Mouse (Mus musculus): ENCODE measurements around the gene Chn1.

Chn1 gene

DNA sequence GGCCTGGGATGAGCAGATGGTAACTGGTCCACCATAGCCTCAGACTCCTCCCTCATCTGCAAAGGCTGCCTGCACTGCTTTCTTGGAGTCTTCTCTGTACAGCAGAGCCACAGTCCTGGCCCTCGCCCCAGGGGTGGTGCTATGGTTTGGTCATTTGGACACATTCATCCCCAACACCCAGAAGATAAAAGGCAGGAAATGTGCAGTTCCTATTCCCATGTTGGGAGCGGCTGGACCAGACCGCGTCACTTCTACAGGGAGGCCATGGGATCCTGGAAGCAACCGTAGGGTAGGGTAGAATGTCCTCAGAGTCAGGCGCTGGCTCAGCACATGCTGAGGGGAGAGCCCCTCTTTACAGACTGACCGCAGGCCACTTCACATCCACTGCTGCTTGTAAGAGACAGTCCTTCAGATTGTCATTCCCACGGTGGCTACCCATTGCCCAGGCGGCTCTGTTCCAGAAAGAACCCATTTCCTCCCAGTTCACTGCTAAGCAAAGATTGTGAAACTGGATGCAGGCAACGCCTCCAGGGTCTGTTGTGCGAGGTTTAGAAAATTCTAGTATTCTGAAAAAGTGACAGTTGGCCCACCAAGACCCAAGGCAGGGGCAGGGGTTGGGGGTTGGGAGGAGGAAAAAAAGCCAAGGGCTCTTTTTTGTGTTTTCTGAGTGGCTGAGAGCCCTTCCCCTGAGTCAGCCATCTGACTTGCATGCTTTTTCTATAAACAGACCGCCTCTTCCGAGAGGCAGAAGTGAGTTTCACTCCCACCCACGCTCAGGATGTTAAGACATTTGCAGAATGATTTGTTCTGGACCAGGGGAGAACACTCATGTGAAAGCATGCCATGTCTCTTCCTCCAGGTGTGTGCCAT, 182.7 kb downstream of the Chn1 start:
- no peak for DNase-seq (ENCODE audit: low spot score)

- no peak for DNase-seq (ENCODE audit: low spot score)
These were observed 183.9 kb downstream of the Chn1 start for GRCm38 (mm10) chr2:73591246-73591645.

GRCm38 (mm10) chr2:73590106-73590505, 185.0 kb downstream of the Chn1 start:
- peak; percentile 85 for DNase-seq (ENCODE audit: low spot score)

DNA sequence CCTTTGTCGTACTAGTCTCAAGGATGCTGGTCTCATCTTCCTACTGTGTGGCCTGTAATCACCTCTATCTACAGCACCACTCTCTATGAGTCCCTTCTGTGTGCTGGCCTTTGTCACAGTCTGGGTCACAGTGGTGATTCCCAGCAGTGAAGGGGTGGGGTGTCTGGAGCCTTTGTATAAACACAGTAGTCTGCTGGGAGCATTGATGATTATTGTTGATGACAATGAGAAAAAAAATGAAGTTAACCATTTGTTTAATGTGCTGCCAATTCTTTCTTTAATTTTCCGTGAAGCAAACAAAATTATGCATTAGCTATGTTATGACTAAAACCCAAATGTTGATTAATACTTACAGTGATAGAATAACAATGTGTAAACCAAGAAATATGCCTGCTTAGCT, 186.2 kb downstream of the Chn1 start:
- DNase-seq (ENCODE audit: low spot score), result no peak

DNA sequence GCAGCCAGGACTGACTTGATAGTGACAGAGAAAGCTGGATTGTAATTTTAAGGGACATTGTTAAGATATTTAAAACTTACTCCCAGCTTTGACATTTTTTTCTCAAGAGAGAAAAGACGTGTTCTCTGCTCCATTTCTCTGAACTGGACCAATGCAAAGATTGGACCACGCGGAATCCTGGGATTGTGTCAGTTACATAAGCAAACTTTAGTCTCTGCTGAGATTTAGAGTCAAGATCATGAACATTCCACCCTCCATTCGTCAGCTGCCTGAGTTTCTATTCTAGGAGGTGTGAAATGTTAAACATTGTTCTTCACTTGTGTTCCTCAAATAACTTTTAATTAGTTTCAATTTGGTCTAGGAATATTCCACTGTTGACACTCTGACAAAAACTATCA, 188.0 kb downstream of the Chn1 start:
- DNase-seq (ENCODE audit: low spot score), result no peak

- no peak for DNase-seq (ENCODE audit: low spot score)
These were observed 188.6 kb downstream of the Chn1 start for GRCm38 (mm10) chr2:73586392-73587108.

- DNase-seq (ENCODE audit: low spot score), result peak; percentile 40
These were observed 189.8 kb downstream of the Chn1 start for GRCm38 (mm10) chr2:73585347-73585831.

DNA sequence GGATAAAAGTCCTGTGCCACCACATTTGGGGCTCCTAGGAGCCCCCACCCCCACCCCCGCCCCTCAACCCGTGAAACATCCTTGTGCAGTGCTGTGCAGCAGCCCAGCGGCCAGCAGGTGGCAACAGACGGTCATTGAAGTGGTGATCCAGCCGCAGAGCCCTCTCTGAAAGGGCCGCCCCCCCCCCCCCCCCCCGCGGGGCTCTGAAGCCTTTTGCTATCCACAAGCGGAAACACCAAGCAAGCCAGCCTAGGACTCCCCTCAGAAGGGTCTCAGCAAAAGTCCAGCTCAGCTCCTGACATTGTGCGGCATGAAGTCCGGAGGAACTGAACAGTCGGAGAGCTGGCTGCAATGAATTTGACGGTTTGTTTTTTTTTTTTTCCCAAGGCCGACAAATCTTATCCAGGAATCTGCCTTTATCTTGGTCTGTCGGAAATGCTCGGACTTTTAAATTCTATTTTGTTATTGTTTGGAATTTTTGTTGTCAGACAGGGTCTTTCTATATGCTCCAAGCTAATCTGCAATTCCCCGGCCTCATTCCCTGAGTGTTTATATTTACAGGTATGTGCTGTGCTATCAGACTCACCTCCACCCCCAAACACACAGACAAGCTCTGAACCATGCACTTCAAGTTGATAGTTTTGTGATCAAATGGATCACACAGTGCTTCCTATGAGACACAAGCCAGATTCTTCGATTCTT, 190.3 kb downstream of the Chn1 start:
- DNase-seq (ENCODE audit: low spot score), result peak; percentile 89

DNA sequence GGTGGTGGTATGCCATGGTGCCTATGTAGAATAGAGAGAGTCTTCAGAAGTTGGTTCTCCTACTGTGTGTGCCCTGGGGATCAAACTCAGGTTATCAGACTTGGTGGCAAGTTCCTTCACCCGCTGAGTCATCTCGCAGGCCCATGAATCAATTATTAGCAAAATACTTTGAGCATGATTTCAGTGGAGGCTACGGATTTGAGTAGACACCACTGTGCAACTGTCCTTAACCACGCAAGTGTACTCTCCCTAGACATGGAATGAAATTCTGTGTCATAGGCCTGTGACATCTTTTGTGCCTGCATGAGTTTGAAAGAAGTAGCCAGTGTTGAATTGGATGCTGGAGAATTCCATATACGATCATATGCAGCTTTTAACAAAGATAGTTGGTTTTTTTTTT, 194.4 kb downstream of the Chn1 start:
- no peak for DNase-seq (ENCODE audit: low spot score)

- DNase-seq (ENCODE audit: low spot score), result no peak
These were observed 195.0 kb downstream of the Chn1 start, which contains the start of gene Chrna1 for GRCm38 (mm10) chr2:73580166-73580565. Chrna1 (minus strand) TSS chr2:73580338.

DNA sequence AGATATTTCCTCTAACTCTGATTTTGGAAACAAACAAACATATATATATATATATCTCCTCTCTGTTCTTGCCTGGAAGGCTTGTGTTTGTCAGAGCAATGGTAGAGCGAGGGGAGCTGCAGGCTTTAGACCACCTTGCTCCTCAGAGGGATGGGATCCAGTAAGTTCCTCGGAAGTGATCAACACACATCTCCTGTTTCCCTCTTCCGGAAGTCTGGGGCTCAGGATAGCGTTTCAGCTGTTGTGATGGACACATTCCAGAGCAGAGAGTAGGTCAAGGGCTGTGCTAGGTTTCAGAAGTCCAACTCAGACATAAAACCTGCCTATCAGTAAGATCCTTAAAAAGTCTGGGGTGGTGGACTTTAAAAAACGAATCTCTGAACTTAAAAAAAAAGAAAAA, 196.0 kb downstream of the Chn1 start:
- DNase-seq (ENCODE audit: low spot score), result no peak

DNA sequence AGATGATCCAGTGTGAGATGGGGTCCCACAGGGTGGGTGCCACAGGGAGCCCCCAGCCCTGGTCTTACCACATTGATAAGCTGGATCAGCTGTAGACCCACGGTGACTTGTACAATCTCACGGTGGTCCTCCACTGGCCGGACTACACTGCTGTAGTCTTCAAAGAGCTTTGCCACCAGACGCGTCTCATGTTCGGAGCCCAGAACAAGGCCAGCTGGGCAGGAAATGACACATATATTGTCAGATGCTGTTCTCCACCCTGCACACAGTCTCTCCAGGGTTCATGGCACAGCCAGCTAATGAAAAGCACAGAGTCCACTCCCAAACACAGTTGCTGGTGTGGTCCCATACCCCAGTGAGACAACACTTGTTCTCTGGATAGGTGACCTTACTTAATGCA, 200.7 kb downstream of the Chn1 start:
- DNase-seq (ENCODE audit: low spot score), result no peak

GRCm38 (mm10) chr2:73573556-73573955, 201.6 kb downstream of the Chn1 start:
- DNase-seq (ENCODE audit: low spot score), result no peak

DNA sequence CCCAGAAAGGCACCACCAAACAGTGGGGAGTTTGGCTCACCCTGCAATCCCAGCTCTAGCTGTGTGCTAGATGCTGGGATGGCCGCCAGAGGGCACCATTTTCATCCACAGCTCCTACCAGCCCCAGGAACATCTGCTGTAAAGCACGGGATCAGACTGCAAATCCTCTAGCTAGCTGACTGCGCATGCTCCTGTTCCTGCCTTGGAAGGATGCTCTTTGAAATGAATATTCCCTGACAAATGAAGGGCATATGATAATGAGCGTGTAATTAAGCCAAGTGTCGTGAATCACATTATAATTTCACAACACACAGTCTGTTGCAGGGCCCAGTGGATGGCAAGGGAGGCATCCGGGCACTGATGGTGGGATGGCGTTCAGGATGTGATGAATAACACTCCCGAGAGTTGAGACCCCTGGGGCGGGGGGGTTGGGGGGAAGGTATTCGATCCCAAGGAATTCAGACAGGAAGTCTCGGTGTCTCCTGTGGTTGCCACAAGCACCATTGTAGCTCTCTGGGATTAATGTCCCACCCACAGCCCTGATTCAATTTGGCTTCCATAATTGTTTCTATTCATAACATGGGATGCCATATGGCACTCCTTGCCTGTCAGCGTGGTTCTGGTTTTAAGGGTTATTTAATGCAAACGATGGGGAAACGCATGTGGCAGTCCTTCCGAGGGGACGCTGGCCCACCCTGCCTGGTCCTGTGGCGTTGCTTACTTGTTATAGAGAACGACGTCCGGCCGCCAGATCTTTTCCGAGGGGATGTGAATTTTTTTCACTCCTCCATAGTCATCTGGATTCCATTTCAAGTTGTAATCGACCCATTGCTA, 202.4 kb downstream of the Chn1 start:
- DNase-seq (ENCODE audit: low spot score), result peak; percentile 91

DNA sequence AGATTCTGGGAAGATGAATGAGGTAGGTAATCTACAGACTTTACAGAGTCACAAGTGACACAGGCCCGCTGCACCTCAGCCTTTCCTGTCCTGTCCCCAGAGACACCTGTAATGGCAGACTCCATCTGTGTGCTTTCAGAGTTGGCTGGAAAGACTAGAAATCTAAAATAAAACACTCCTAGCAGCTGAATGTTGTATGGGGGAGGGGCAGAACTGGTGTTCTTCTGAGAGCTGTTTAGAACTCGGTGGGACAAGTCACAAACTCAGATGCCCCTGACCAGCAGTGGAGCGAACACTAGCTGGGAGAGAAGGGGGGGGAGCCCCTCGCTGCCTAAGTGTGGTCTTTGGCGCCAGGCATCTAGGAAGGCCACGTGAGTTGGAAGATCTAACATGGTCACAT, 203.2 kb downstream of the Chn1 start:
- DNase-seq (ENCODE audit: low spot score), result no peak

GRCm38 (mm10) chr2:73571304-73571703, 203.8 kb downstream of the Chn1 start:
- no peak for DNase-seq (ENCODE audit: low spot score)

DNA sequence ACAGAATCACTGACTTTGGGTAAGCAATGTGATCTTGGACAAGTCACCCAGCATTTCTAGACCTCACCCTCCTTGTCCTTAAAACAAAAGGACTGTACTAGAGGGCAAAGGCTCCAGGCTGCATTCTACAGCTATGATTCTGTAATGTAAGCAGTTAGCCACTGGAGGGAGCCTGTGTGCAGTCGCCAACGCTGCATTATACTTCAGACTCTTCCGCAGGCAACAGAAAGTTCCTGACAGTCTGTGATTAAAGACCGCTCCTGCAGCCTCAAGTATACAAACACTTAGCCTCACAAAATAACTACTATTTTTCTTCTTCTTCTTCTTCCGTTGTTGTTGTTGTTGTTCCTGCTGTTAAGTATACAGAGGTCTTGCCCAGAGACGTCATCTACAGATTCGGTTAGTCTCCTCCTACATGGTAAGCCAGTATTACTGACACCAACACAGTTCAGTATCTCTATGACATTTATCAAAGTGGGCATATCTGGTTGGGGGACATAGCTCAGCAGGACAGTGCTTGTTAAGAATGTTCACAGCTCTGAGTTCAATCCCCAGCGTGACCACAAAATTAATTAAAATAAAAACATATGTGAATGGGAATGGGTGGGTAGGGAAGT, 208.0 kb downstream of the Chn1 start:
- peak; percentile 88 for DNase-seq (ENCODE audit: low spot score)

DNA sequence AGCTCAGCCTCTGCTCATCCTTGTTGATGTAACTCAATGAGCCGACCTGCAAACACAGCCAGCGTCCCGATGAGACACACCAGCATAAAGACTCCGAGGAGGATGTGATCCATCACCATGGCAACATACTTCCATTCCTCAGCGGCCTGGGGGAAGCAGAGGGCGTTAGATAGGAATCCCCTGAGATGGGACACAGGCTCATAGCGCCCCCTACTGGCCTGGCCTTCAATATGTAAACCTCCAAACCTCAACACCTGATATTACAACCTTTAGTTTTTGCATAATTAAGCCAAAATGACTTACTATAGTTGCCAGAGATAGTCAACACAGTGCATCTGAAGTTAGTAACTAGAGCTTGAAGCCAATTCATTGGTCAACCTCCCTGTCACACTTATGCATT, 209.0 kb downstream of the Chn1 start:
- peak; percentile 66 for DNase-seq (ENCODE audit: low spot score)

DNA sequence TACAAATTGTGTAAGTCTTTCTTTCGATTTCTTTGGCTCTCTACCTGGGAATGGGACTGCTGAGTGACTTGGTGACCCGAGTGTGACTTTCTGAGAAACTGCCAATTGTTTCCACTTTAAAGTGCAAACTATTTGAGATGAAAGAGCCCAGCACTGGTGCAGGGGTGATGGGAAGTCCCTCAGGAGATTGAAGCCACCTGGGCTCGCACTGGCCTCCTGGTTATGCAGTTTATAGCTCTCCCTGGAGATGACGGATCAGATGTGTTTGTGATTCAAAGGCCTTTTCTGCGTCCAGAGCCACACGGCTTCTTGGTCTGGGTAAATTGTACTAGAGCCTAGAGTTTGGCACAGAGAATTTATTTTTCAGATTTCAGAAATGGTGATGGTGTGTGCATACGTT, 211.5 kb downstream of the Chn1 start:
- peak; percentile 22 for DNase-seq (ENCODE audit: low spot score)

DNA sequence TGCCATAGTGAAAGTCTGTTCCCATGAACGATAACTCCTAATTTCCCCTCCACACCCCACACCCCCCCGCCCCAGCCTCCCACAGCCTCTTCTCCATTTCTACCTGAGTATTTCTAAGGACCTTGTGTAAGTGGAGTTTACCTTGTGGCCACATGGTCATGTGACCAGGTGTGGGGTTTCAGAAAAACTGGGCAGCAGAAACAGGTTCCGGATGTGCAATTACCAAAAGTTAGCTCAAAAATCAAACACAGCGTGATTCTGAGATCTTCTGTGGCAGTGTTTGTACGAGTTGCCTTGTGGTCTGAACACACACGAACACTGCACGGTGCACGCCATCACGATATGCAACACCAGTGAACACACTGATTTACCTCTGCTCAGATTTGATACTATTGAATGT, 212.5 kb downstream of the Chn1 start:
- no peak for DNase-seq (ENCODE audit: low spot score)

DNA sequence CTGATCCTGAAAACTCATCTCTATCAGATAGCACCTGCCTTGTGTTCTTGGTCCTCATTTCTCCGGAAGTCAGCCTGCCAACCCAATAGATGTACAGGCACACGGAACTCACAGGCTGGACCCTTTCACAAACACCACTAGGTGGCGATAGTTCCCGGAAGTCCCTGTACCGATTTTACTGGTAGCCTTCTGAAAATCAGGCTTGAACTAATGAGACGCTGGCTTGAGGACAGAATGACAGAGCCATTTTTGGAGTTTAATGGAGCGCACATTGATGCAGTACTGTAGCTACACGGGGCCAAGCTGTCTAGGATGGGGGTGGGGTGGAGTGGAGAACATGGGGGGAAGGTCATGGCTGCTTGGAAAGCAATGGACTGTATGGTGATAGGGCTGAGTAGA, 213.5 kb downstream of the Chn1 start:
- DNase-seq (ENCODE audit: low spot score), result peak; percentile 91

Measured in embryo, embryonic 10.5 days (tissue).